Mouse (Mus musculus) neural tube, embryonic 12.5 days (tissue): ENCODE results near the gene Crip3. TPM values are rescaled to one million over a fixed set of nuclear protein-coding genes. Genes with fewer than 3 reads are reported as not detected.

Source experiments
- ATAC-seq: fragments of 200-750 bp; cut with Nextera tagmentation; 2 replicates; pipeline ENCODE4 v1.8.0; 2017; ENCODE audit warnings: low read depth, mild to moderate bottlenecking, moderate TSS enrichment, moderate library complexity; ENCODE audit not compliant: low FRiP score
- H3K27ac ChIP-seq: fragments of 300-500 bp; sonication (generic); 2 replicates; pipeline ENCODE4 v1.5.1; 2016
- H3K27me3 ChIP-seq: fragments of 300-500 bp; sonication (generic); replicated peaks from 2 replicates; pipeline ENCODE4 v1.6.1; 2016; ENCODE audit warnings: mild to moderate bottlenecking
- H3K36me3 ChIP-seq: fragments of 300-500 bp; sonication (generic); 2 replicates; pipeline ENCODE4 v1.6.1; 2016; ENCODE audit warnings: mild to moderate bottlenecking
- H3K4me1 ChIP-seq: fragments of 300-500 bp; sonication (generic); 2 replicates; pipeline ENCODE4 v1.6.1; 2016
- H3K4me2 ChIP-seq: fragments of 300-500 bp; sonication (generic); replicated peaks from 2 replicates; pipeline ENCODE4 v1.6.1; 2016; ENCODE audit warnings: mild to moderate bottlenecking
- H3K4me3 ChIP-seq: fragments of 300-500 bp; sonication (generic); 2 replicates; pipeline ENCODE4 v1.5.1; 2016
- H3K9ac ChIP-seq: fragments of 300-500 bp; sonication (generic); 2 replicates; pipeline ENCODE4 v1.6.1; 2016; ENCODE audit warnings: mild to moderate bottlenecking
- H3K9me3 ChIP-seq: fragments of 300-500 bp; sonication (generic); 2 replicates; pipeline ENCODE4 v1.6.1; 2016; ENCODE audit warnings: mild to moderate bottlenecking
- WGBS: fragments of 180-500 bp; shearing (Covaris S2); methylation state at CpG from one replicate; pipeline ENCODE4 v1.1.7; 2016; 5-methylcytosine and 5-hydroxymethylcytosine counted together
- polyA plus RNA-seq: library from polyadenylated mRNA; unstranded; fragments of >200 nt; fragmentation: Nextera tagmentation; extraction: Ambion mirVana; gene quantifications from 2 replicates; pipeline ENCODE4 v1.2.1, GENCODE M21; 2016

Crip3 gene
- polyA plus RNA-seq, 1 experiment from 2014 or later = 0.75 TPM

DNA sequence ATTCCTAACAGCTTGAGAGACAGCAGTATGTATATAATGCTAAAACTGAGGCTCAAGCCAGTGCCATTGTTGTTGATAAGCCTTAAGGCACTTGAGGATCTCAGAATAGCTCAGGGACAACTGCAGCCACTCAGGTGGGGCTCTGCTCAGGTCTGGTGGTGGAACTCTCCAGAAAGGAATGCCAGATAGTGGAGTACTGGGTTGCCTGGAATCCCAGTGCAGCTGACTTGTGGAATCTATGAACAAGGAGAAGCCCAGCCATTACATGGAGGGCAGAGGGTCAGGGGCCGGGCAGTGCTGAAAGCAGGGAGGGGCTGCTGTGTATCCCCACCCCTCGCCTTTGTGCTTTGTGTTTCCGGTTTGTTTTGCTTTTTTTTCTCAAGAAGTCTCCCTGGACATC, 29.7 kb downstream of the Crip3 start:
- no peak overlapping the region for H3K4me2 ChIP-seq

DNA sequence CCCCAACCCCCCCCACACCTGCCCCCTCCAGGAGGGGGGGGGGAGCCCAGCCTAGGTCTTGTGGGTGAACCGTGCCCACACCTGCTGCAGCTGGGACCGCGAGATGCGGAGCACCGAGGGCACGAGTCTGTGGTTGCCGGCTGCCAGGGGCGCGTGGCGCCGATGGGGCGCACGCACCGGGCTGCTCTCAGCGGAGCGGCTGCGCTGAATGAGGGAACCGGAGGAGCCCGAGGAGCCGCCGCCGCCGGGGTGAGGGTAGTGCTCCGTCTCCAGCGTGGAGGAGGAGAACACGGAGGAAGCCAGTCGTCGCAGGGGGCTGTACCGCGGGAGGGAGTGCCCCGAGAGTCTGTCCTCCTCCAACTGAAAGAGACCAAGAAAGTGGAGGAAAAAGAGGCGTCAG, 31.9 kb downstream of the Crip3 start:
- Histone ChIP-seq H3K4me2 (peak overlapping the region; percentile 40), H3K27ac (no peak overlapping the region), H3K9me3 (no peaks in the 10 kb centered on the region), H3K4me3 (peak overlapping the region; percentile 4; the same call in 1 of the 2 replicates), H3K36me3 (peaks cover 18% of the 10 kb centered on the region; the same call in 1 of the 2 replicates), H3K27me3 (peaks cover 61% of the 10 kb centered on the region), H3K9ac (no peak overlapping the region), H3K4me1 (peaks cover 14% of the 10 kb centered on the region)
- 3% methylated on average over 32 of the region's 32 CpGs for WGBS
- ATAC-seq = no peak

More for the DNA sequence above, 29.7 kb downstream of the Crip3 start:
- Histone ChIP-seq H3K4me1 (peaks cover 36% of the 10 kb centered on the region), H3K4me3 (no peak overlapping the region), H3K27ac (no peak overlapping the region), H3K27me3 (peaks cover 73% of the 10 kb centered on the region), H3K9me3 (no peaks in the 10 kb centered on the region), H3K36me3 (peaks cover 14% of the 10 kb centered on the region; the same call in 1 of the 2 replicates), H3K9ac (no peak overlapping the region)
- ATAC-seq = no peak
- 35% methylated on average over 3 of the region's 3 CpGs for WGBS

DNA sequence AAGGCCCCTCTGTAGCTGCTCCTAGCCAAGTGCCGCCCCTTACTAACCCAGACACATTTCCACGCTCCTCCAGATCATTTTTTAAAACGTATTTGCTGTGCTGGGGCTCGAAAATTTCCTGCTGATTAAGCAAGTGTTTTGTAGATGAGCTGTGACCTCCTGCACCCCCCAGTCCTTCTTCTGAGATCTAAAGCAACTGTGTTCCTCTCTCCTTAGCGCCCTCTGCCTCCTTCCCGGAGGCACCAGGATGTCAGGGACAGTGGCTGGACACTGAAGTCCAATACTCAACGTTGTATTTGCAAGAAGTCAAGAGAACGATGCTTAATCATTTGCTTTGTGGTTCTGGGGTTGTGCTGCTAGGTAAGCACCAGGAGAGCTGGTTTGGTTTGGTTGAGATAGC, 32.6 kb downstream of the Crip3 start:
- Histone ChIP-seq H3K9ac (no peak overlapping the region), H3K27me3 (peaks cover 55% of the 10 kb centered on the region), H3K27ac (no peak overlapping the region), H3K4me2 (peak overlapping the region; percentile 40), H3K4me1 (peaks cover 7% of the 10 kb centered on the region; the same call in 1 of the 2 replicates), H3K36me3 (peaks cover 25% of the 10 kb centered on the region; the same call in 1 of the 2 replicates), H3K9me3 (no peaks in the 10 kb centered on the region), H3K4me3 (0 out of 2 replicates have a peak overlapping the region, but pooled peaks have one; percentile 4)
- ATAC-seq = no peak
- WGBS = 11% methylated on average over 8 of the region's 8 CpGs

DNA sequence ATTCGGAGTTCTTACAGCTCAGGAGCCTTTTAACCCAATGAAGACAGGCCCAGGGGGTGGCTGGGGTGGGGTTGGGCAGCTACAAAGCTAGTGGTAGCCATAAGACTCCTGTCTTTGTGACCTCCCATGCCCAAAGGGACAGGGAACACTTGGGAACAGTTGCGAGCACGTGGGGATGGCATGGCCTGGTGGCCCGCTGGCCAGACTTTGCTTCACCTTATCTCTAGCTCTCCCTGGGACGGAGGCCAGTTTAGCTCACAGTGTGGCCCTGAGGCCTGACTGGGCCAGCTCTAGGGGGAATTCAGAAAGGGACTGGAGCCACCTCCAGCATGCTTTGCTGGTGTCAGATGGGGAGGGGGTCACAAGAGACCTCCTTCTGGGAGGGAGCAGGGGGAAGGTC, 33.5 kb downstream of the Crip3 start:
- Histone ChIP-seq H3K4me1 (peaks cover 7% of the 10 kb centered on the region; the same call in 1 of the 2 replicates), H3K36me3 (peaks cover 34% of the 10 kb centered on the region), H3K27ac (no peak overlapping the region), H3K27me3 (peaks cover 48% of the 10 kb centered on the region), H3K4me3 (no peak overlapping the region), H3K4me2 (no peak overlapping the region), H3K9me3 (no peaks in the 10 kb centered on the region), H3K9ac (no peak overlapping the region)
- ATAC-seq = no peak
- WGBS = 88% methylated on average over 5 of the region's 5 CpGs

DNA sequence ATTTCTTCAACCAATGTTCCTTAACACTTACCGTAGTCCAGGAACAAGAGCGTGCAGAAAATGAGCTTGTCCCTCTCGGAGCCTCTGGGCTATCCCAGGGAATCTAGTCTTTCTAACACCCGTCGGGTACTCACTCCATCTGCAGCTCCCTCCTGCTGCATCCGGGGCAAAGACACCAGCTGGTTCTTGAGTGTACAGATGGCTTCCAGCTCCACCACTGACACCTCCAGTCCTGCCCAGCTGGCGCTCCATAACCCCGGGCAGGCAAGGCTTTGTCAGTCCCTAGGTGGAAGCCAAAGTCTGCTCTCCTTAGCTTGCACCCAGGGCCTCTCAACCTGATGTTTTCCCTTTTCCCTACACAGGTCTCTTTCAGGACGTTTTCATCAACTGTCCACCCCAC, 39.1 kb downstream of the Crip3 start:
- no peaks in the 10 kb centered on the region for H3K9me3 ChIP-seq
- H3K9ac ChIP-seq = no peak overlapping the region
- H3K4me3 ChIP-seq = no peak overlapping the region
- H3K36me3 ChIP-seq = peaks cover 64% of the 10 kb centered on the region
- 73% methylated on average over 9 of the region's 9 CpGs for WGBS
- no peak for ATAC-seq
- no peaks in the 10 kb centered on the region for H3K4me1 ChIP-seq
- H3K4me2 ChIP-seq = no peak overlapping the region
- H3K27me3 ChIP-seq = no peaks in the 10 kb centered on the region
- H3K27ac ChIP-seq = no peak overlapping the region

DNA sequence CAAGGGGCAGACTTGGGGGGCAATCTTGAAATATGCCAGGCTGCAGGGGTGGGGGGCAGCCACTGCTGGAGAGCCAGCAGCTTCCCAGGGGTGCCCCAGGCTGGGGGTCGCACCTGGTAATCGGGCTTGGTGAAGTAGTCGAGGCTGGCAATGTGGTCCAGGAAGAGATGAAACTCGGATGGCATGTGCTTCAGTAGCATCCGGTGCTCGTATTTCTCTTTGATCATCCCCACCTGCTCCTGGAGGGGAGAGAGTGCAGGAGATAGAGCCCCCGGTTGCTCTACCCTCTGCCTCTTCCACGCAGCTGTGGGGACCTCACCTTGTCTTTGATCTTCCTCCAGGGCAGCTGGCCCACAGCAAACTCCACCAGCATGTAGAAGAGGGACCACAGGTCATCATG, 47.9 kb downstream of the Crip3 start:
- H3K4me1 ChIP-seq = no peaks in the 10 kb centered on the region
- no peak for ATAC-seq
- H3K4me3 ChIP-seq = no peak overlapping the region
- H3K27ac ChIP-seq = no peak overlapping the region
- no peaks in the 10 kb centered on the region for H3K27me3 ChIP-seq
- H3K4me2 ChIP-seq = no peak overlapping the region
- no peaks in the 10 kb centered on the region for H3K9me3 ChIP-seq
- H3K36me3 ChIP-seq = peaks cover 73% of the 10 kb centered on the region
- WGBS = 77% methylated on average over 8 of the region's 8 CpGs
- no peak overlapping the region for H3K9ac ChIP-seq

DNA sequence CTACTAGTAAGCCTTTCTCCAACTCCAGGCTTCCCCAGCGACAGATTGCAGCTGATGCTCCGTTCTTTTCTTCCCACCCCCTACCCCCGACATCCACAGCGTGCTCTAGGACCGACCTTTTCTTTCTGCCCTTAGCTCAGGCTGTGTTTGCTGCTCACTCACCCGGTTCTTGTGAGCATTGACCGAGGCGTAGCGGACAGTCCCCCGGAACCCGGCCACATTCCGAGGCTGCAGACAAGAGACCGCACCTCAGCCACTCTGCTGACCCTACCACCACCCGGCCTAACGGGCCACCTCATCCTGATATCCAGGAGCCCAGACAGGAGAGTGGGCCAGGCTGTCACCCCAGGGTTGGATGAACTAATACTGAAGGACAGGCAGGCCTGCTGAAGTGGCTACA, 48.6 kb downstream of the Crip3 start:
- Histone ChIP-seq H3K4me1 (no peaks in the 10 kb centered on the region), H3K27ac (no peak overlapping the region), H3K9ac (no peak overlapping the region), H3K27me3 (no peaks in the 10 kb centered on the region), H3K4me3 (no peak overlapping the region), H3K36me3 (peaks cover 72% of the 10 kb centered on the region), H3K4me2 (no peak overlapping the region), H3K9me3 (no peaks in the 10 kb centered on the region)
- WGBS = 87% methylated on average over 15 of the region's 15 CpGs
- no peak for ATAC-seq

Other genes with a start within 250 kb of the Crip3 start
- gene Polh, start 226.3 kb upstream of the Crip3 start, polyA plus RNA-seq = 8.7 and 9.7 TPM in 2 replicates
- gene Xpo5, start 226.1 kb upstream of the Crip3 start, polyA plus RNA-seq = 51.6 and 52.8 TPM in 2 replicates
- gene Polr1c, start 180.9 kb upstream of the Crip3 start, polyA plus RNA-seq = 85.3 and 87.0 TPM in 2 replicates
- 73.9 and 76.7 TPM in 2 replicates for gene Yipf3, start 180.8 kb upstream of the Crip3 start, polyA plus RNA-seq
- 3.4 and 3.6 TPM in 2 replicates for gene Lrrc73, start 175.4 kb upstream of the Crip3 start, polyA plus RNA-seq
- gene Tjap1, start 145.9 kb upstream of the Crip3 start, polyA plus RNA-seq = 48.0 and 50.2 TPM in 2 replicates
- gene Dlk2, start 131.5 kb upstream of the Crip3 start, polyA plus RNA-seq = 3.4 and 3.9 TPM in 2 replicates
- gene Abcc10, start 100.6 kb upstream of the Crip3 start, polyA plus RNA-seq = 9.1 and 10.0 TPM in 2 replicates
- 17.1 and 18.4 TPM in 2 replicates for gene Zfp318, start 45.2 kb upstream of the Crip3 start, polyA plus RNA-seq
- gene Slc22a7, start 9.5 kb downstream of the Crip3 start, polyA plus RNA-seq = not detected in 2 replicates
- 6.2 and 7.1 TPM in 2 replicates for gene Ttbk1, start 58.7 kb downstream of the Crip3 start, polyA plus RNA-seq
- 40.5 and 42.3 TPM in 2 replicates for gene Dnph1, start 67.8 kb downstream of the Crip3 start, polyA plus RNA-seq
- gene Cul9, start 117.5 kb downstream of the Crip3 start, polyA plus RNA-seq = 13.4 and 15.3 TPM in 2 replicates
- gene Srf, start 127.2 kb downstream of the Crip3 start, polyA plus RNA-seq = 5.6 and 8.4 TPM in 2 replicates
- 68.3 and 69.7 TPM in 2 replicates for gene Ptk7, start 200.6 kb downstream of the Crip3 start, polyA plus RNA-seq
- gene Klc4, start 217.1 kb downstream of the Crip3 start, polyA plus RNA-seq = 45.2 and 47.4 TPM in 2 replicates
- 76.9 and 86.9 TPM in 2 replicates for gene Mrpl2, start 217.3 kb downstream of the Crip3 start, polyA plus RNA-seq
- 42.0 and 45.2 TPM in 2 replicates for gene Cul7, start 221.4 kb downstream of the Crip3 start, polyA plus RNA-seq
- gene Rrp36, start 245.4 kb downstream of the Crip3 start, polyA plus RNA-seq = 52.1 and 54.1 TPM in 2 replicates
- 178 and 189 TPM in 2 replicates for gene Mea1, start 249.9 kb downstream of the Crip3 start, polyA plus RNA-seq